Mouse (Mus musculus) erythroblast, embryonic 14.5 days (primary cell): Measurements from ENCODE around the gene Sp7.

Experiments
- GATA1 ChIP-seq: IDR thresholded peaks from 2 replicates; pipeline ENCODE4 v1.6.1; 2012; ENCODE audit warnings: low read length, inconsistent platforms, mixed read lengths
- TAL1 ChIP-seq: IDR thresholded peaks from 3 replicates; pipeline ENCODE4 v1.6.1; 2012; ENCODE audit warnings: low read length, inconsistent platforms, mixed read lengths

- no peak for TF ChIP-seq GATA1
- TF ChIP-seq TAL1, result no peak
These were observed 14.8 kb downstream of the Sp7 start for GRCm38 (mm10) chr15:102352177-102352576.
